Comparison of ENCODE assay signal across 10 mouse cellular contexts in the genomic region with DNA sequence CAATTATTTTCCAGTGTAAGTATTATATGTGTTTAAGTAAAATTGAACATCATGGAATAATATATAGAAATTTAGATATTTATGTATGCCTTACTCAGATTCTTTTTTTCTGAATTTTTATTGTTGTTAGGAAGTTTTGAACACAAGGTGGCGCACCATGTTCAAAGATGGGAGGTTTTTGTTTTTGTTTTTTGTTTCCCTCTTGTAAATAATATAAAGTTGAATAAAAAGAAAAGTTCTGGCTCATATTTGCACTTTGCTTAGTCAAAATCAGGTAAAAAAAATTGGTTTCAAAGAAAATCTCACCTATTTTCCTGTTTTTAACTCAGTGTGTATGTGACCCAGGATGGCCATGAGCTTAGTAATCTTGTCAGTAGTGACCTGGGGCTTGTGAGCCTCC.
DNase-seq lines count a peak whose midpoint lies in the region; TF ChIP-seq lines count a peak whose summit lies in the region.
"Had no signal": no experiment of that assay in that cellular context is flagged by ENCODE, and none has a peak within 500 bp of the region (broad histone marks: within the 10 kb centered on the region; RNA-seq: fewer than 3 reads in every experiment).

No protein-coding gene starts in this region.

- DNase-seq in embryo, embryonic 10.5 days (ENCODE audit: low spot score), result peak; percentile 57
- no peak for DNase-seq in embryo, embryonic 10 days (ENCODE audit: low spot score)
- DNase-seq in left cerebral cortex, adult 2 months (ENCODE audit: extremely low spot score in 1 of 2, low spot score in 2 of 2), result no peak
- no peak for DNase-seq in left cerebral cortex, adult 8-10 months (ENCODE audit: low spot score in 2 of 2)
- DNase-seq in CD4-positive helper T cell, adult 2 months (ENCODE audit: low read depth, low spot score), result peak; percentile 33
- DNase-seq in embryo, embryonic 11 days, result peak; percentile 54
- no peak for DNase-seq in frontal cortex, postnatal 14 days (ENCODE audit: low spot score in 2 of 2)
- DNase-seq in gastrocnemius, adult 18-20 months (ENCODE audit: low spot score), result no peak
- DNase-seq: heart, postnatal 4 days had no signal

- H3K27ac ChIP-seq in left cerebral cortex, adult 2 months, result no peak overlapping the region
- H3K27ac ChIP-seq: embryonic facial prominence, embryonic 13.5 days had no signal

- no peak overlapping the region for H3K4me3 ChIP-seq in left cerebral cortex, adult 2 months
- H3K4me3 ChIP-seq: embryonic facial prominence, embryonic 13.5 days had no signal

- intact Hi-C loops in left cerebral cortex, adult 2 months (cut with DNase I), result loop anchor here (10.0 kb wide), 2 partner anchors 436 to 626 kb away; no protein-coding TSS in a partner anchor

- peak; percentile 69 for TF ChIP-seq CTCF in left cerebral cortex, adult 2 months (IDR thresholded peaks at IDR 0.05)

Comparison
In these comparisons a context has a peak if more than half of its experiments do, and no peak if none do; other contexts are left out.
1. DNase-seq: peak in embryo, embryonic 10.5 days (single experiment), CD4-positive helper T cell, adult 2 months (single experiment) and embryo, embryonic 11 days (single experiment); none in embryo, embryonic 10 days (single experiment), left cerebral cortex, adult 2 months (0 of 2), left cerebral cortex, adult 8-10 months (0 of 2), frontal cortex, postnatal 14 days (0 of 2) and gastrocnemius, adult 18-20 months (single experiment).